Mouse (Mus musculus): ENCODE measurements around the gene Slc22a8.

Slc22a8 gene

GRCm38 (mm10) chr19:8590954-8591353 lies at the start of gene Slc22a8:
Slc22a8 (plus strand) TSS chr19:8591254.
- DNase-seq (ENCODE audit: low spot score) = no peak

GRCm38 (mm10) chr19:8558897-8559296 lies 32.2 kb upstream of the Slc22a8 start:
- DNase-seq (ENCODE audit: low spot score) = no peak

- no peak for DNase-seq (ENCODE audit: low spot score)
These were observed 27.0 kb upstream of the Slc22a8 start for GRCm38 (mm10) chr19:8564021-8564420.

GRCm38 (mm10) chr19:8564469-8564868 lies 26.6 kb upstream of the Slc22a8 start:
- no peak for DNase-seq (ENCODE audit: low spot score)

GRCm38 (mm10) chr19:8565262-8565661 lies 25.8 kb upstream of the Slc22a8 start:
- no peak for DNase-seq (ENCODE audit: low spot score)

- DNase-seq (ENCODE audit: low spot score) = no peak
These were observed 25.1 kb upstream of the Slc22a8 start for GRCm38 (mm10) chr19:8565985-8566384.

GRCm38 (mm10) chr19:8567104-8567880 lies 23.8 kb upstream of the Slc22a8 start:
- DNase-seq (ENCODE audit: low spot score) = peak; percentile 75

- peak; percentile 72 for DNase-seq (ENCODE audit: low spot score)
These were observed 21.6 kb upstream of the Slc22a8 start for GRCm38 (mm10) chr19:8569453-8569863.

GRCm38 (mm10) chr19:8570341-8571040 lies 20.6 kb upstream of the Slc22a8 start:
- no peak for DNase-seq (ENCODE audit: low spot score)

GRCm38 (mm10) chr19:8571746-8572145 lies 19.3 kb upstream of the Slc22a8 start:
- DNase-seq (ENCODE audit: low spot score) = no peak

- DNase-seq (ENCODE audit: low spot score) = no peak
These were observed 18.6 kb upstream of the Slc22a8 start for GRCm38 (mm10) chr19:8572485-8572884.

GRCm38 (mm10) chr19:8577432-8577831 lies 13.6 kb upstream of the Slc22a8 start:
- no peak for DNase-seq (ENCODE audit: low spot score)

GRCm38 (mm10) chr19:8578293-8578969 lies 12.6 kb upstream of the Slc22a8 start:
- DNase-seq (ENCODE audit: low spot score) = peak; percentile 90

- no peak for DNase-seq (ENCODE audit: low spot score)
These were observed 12.1 kb upstream of the Slc22a8 start for GRCm38 (mm10) chr19:8578970-8579342.

- no peak for DNase-seq (ENCODE audit: low spot score)
These were observed 5.8 kb upstream of the Slc22a8 start for GRCm38 (mm10) chr19:8585298-8585697.

- no peak for DNase-seq (ENCODE audit: low spot score)
These were observed 5.2 kb upstream of the Slc22a8 start for GRCm38 (mm10) chr19:8585899-8586298.

- DNase-seq (ENCODE audit: low spot score) = no peak
These were observed 4.7 kb upstream of the Slc22a8 start for GRCm38 (mm10) chr19:8586350-8586749.

- no peak for DNase-seq (ENCODE audit: low spot score)
These were observed 3.7 kb upstream of the Slc22a8 start for GRCm38 (mm10) chr19:8587315-8587714.

GRCm38 (mm10) chr19:8592155-8592554 lies 1.1 kb downstream of the Slc22a8 start:
- no peak for DNase-seq (ENCODE audit: low spot score)

GRCm38 (mm10) chr19:8592873-8593408 lies 1.9 kb downstream of the Slc22a8 start:
- DNase-seq (ENCODE audit: low spot score) = no peak

- no peak for DNase-seq (ENCODE audit: low spot score)
These were observed 2.8 kb downstream of the Slc22a8 start for GRCm38 (mm10) chr19:8593833-8594232.

GRCm38 (mm10) chr19:8594518-8594917 lies 3.5 kb downstream of the Slc22a8 start:
- peak; percentile 49 for DNase-seq (ENCODE audit: low spot score)

GRCm38 (mm10) chr19:8597269-8597668 lies 6.2 kb downstream of the Slc22a8 start:
- DNase-seq (ENCODE audit: low spot score) = no peak
